Mouse (Mus musculus) cerebellum, adult 9-10 months (tissue): Measurements from ENCODE around the gene Crcp.
"Not testable (repeated sequence)": the region's sequence is repeated elsewhere in the genome, so short reads cannot be mapped to it uniquely, and the experiment has no call there.

Experiments
- DNase-seq: peaks from one replicate; pipeline ENCODE4 v3.0.0; 2022

The Crcp gene

DNA sequence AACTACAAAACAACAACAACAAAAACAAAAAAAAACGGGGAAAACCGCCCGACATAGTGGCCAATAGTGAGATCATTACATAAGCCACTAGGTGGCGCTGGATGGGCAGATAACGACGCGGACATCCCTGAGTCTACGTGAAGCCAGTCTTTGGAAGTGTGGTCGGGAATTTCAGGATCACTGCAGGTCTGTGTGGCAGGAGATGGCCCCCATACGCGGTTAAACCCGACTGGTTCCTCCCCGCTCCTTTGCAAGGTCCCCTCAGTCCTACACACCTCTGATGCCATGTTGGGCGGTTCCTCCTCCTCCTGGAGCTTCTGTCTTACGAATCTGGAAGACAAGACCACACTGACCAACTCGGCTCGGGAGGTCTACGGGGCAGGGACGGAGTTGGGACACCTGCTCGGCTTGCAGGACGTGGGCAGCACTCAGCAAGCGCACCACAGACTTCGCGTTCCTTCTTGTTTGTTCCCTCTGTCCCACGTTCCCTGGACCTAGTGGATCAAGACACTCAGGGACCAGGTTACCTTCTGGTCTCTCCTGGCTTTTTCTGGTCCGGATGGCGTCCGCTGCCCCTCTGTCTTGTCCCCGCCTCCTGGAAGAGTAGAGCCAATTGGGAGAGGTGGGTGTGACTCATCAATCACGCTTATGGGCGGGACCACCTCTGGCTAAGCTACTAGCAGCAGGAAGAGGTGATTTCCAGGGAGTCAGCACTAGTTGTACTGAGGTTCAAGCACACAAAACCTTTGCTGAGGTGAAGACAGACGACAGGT lies 5.1 kb upstream of the Crcp start:
- DNase-seq, result peak; percentile 87

DNA sequence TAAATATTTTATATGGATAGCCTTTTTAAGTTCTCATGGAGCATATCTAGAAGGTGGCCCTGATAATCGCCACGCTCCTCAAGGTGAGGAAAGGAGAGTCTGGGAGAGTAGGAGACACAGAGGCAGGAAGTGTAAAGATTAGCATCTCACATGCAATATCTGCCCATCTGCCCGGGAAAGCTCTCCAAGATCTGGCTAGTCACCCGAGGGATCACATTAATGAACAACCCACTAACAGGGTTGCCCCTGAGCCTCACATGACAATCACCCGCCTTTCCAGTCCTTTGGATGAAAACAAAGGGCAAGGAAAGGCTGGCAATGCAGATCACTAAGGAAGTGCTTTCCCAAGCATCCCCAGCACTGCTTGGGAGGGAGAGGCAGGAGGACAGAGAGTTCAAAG lies 2.0 kb upstream of the Crcp start:
- DNase-seq, result no peak

DNA sequence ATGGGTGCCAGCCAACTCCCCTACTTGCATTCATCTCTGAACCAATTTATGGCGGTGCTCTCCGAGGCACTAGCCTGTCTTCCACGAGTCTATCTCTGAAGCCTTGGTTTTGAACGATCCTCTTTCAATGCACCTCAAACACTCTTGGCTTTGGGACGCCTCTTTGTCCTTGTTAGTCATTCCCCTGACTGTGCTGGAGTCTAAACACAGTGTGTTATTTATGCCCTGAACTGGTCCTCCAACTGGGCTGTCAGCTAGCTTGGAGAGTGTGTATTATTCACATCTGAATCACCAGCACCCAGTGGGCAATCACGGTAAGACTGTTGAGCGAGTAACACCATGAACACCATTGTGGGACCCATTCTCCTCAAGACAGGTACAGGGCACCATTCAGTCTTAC lies 1.4 kb upstream of the Crcp start:
- no peak for DNase-seq

GRCm38 (mm10) chr5:130031410-130032390 lies 2.6 kb downstream of the Crcp start:
- no peak for DNase-seq

DNA sequence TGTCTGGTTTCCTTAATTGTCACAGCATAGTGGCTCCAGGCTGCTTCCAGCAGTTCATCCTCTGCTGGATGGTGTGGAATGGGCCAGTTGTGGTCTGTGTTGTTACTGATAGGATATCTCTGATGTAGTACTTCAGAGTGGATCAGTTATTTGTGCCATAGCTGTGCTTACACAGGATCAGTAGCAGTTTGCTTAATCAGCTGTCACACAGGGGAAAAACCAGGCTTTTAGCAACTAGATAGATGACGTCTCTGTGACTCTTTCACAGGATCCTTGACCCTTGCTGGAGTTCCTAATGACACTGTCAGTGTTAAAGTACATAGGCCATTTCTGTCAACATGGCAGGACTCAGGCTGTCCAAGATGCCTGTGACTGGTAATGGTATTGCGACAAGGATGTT lies 4.8 kb downstream of the Crcp start:
- DNase-seq, result no peak

- not testable (repeated sequence) for DNase-seq
These were observed 7.2 kb downstream of the Crcp start for GRCm38 (mm10) chr5:130036300-130036699.

GRCm38 (mm10) chr5:130037752-130038455 lies 8.8 kb downstream of the Crcp start:
- DNase-seq, result peak; percentile 81

GRCm38 (mm10) chr5:130040797-130041196 lies 11.7 kb downstream of the Crcp start:
- DNase-seq, result no peak

DNA sequence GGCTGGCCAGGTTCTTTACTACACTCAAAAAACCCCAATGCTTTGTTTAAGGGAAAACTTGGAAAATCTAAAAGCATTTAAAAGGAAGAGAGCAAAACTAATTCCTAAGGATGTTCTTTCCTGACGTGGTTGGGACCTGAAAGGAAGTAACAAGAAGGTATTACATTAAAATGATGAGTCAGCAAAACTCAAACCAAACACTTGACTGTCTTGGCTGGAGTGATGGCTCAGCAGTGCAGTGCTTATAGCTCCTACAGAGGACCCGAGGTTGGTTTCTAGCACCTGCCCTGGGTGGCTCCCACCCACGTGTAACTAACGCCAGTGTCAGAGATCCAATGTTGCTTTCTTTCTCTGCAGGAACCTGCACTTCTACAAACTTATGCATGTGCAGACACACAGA lies 12.2 kb downstream of the Crcp start:
- no peak for DNase-seq

DNA sequence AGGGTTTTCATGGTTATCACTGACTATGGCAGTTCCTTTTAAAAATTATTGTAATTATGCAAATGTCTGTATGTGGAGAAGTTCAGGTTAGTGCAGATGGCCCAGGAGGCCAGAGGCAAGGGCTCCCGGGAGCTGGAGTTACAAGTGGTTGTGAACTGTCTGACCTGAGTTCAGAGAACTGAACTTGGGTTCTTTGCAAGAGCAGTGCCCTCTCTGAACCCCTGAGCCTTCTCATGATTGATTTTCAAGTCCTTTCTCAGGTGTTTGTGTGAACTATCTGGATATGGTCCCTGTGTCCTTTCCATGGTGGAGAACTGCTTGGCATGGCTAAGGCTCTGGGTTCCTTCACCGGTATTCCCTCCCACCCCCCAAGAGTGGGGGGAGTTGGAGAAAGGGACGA lies 14.7 kb downstream of the Crcp start:
- no peak for DNase-seq

- DNase-seq, result peak; percentile 95
These were observed 15.2 kb downstream of the Crcp start for GRCm38 (mm10) chr5:130044201-130044695.

- no peak for DNase-seq
These were observed 17.0 kb downstream of the Crcp start for GRCm38 (mm10) chr5:130046100-130046499.

DNA sequence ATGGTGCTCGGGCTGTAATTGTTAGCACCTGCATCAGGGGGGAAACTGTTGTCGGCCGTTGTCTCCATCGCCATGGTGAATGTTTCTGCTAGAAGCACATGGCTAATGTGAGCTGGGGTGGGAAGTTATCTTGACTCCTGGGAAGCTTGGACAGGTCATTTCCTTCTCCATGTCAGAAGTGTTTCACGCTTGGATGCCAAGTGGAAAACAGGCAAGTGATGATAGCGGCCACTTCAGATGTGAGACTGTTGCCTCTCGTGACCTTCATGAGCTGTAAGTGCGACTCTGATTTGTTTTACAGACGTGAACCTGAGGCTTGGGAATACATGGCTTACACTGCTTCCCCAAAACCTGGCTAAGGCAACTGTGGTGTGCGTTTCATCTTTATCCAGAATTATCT lies 17.5 kb downstream of the Crcp start:
- no peak for DNase-seq

- no peak for DNase-seq
These were observed 17.9 kb downstream of the Crcp start for GRCm38 (mm10) chr5:130047013-130047412.

DNA sequence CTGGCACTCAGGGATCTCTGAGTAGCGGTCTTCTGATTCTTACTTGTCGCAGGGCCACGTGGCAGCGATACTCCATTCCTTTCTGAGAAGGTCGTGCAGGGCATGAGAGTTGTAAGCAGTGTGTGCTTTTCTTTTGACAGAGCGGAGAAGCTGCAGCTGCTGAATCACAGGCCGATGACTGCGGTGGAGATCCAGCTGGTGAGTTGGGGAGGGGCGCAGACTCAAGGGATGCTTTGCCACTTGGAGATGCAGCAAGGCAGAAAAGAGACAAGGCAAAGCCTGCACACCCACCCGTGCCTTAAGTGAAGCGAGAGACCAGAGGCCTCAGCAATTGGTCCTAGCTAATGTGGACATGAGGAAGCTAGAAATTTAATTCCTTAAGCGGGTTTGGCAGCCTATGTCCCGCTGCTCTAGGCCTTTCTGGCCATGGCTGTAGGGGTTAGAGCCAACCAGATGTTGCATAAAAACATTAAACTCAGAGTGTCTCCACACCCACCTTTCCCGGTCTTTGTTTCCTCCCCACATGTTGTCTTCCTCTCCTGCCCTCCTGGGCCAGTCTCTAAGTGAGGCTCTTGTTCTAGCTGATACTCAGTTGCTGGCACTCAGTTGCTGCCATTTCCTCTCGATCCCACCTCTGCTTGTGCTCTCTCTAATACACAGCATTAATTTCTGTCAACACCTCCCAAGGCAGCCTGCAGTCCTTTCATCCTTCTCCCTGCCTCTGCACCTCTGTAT lies 19.9 kb downstream of the Crcp start:
- DNase-seq, result no peak

DNA sequence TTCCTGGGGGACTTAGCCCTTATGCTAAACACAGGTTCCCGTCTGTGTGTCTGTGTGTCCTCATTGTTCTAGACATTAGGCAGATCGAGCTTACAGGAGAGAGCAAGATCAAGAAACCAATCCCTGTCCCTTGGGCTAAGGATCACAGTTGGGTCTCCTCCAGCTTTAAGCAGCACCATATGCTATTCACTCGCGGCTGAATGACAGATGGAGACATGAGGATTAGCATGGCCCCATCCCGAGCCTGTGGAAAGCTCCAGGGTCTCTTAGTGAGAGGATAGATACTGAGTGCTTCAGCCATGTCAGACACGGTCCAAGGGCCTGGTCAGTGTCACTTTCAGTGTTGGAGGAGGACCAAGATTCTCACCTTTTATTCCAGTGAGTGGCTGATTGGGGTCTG lies 21.3 kb downstream of the Crcp start:
- DNase-seq, result peak; percentile 95

GRCm38 (mm10) chr5:130051073-130051860 lies 22.2 kb downstream of the Crcp start:
- DNase-seq, result peak; percentile 63

DNA sequence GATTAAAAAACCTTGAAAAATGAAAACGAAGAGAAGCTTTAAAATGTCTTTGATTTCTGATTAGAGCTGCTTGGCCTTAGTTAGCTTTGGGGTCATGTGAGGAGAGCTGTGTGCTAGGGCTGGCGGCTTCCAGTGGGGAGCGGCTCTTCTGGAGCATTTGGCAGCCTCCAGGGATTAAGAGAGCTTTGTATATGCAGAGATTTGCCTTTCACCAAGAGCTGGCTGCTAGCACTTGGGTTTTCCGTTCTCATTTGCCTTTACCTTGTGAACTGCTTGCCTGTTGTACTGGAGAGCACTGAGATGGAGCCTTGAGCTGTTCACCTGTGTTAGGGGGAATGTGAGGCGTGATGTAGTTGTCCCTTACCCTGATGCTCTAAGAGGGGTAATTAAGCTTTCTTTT lies 23.4 kb downstream of the Crcp start:
- no peak for DNase-seq

- DNase-seq, result no peak
These were observed 23.9 kb downstream of the Crcp start for GRCm38 (mm10) chr5:130052955-130053354.

- no peak for DNase-seq
These were observed 26.6 kb downstream of the Crcp start for GRCm38 (mm10) chr5:130055688-130056087.

GRCm38 (mm10) chr5:130056303-130056702 lies 27.2 kb downstream of the Crcp start:
- no peak for DNase-seq
